Mouse (Mus musculus) heart, embryonic 16.5 days (tissue): ENCODE results near the gene Ndufb3. TPM values are rescaled to one million over a fixed set of nuclear protein-coding genes. Genes with fewer than 3 reads are reported as not detected.
"Not testable (repeated sequence)": the region's sequence is repeated elsewhere in the genome, so short reads cannot be mapped to it uniquely, and the experiment has no call there.

Experiments
- ATAC-seq: fragments of 200-750 bp; cut with Nextera tagmentation; replicated peaks from 2 replicates; pipeline ENCODE4 v1.8.0; 2017; ENCODE audit warnings: moderate number of reproducible peaks; ENCODE audit not compliant: insufficient read depth, low FRiP score; ENCODE audit errors: extremely low read depth
- H3K27ac ChIP-seq: fragments of 300-500 bp; sonication (generic); 2 replicates; pipeline ENCODE4 v1.5.1; 2014; ENCODE audit warnings: mild to moderate bottlenecking, low read length, control low read depth, moderate library complexity
- H3K27me3 ChIP-seq: fragments of 300-500 bp; sonication (generic); 2 replicates; pipeline ENCODE4 v1.6.1; 2014; ENCODE audit warnings: low read length, mixed read lengths; ENCODE audit not compliant: control insufficient read depth, insufficient read depth
- H3K36me3 ChIP-seq: fragments of 300-500 bp; sonication (generic); 2 replicates; pipeline ENCODE4 v1.6.1; 2014; ENCODE audit not compliant: control insufficient read depth, insufficient read depth
- H3K4me1 ChIP-seq: fragments of 300-500 bp; sonication (generic); 2 replicates; pipeline ENCODE4 v1.6.1; 2014; ENCODE audit warnings: low read length, mixed read lengths; ENCODE audit not compliant: control insufficient read depth, insufficient read depth
- H3K4me2 ChIP-seq: fragments of 300-500 bp; sonication (generic); 2 replicates; pipeline ENCODE4 v1.6.1; 2014; ENCODE audit warnings: low read depth, mild to moderate bottlenecking, control low read depth, low read length
- H3K4me3 ChIP-seq: fragments of 300-500 bp; sonication (generic); 2 replicates; pipeline ENCODE4 v1.5.1; 2014; ENCODE audit warnings: mild to moderate bottlenecking, control low read depth, low read length
- H3K9ac ChIP-seq: fragments of 300-500 bp; sonication (generic); 2 replicates; pipeline ENCODE4 v1.6.1; 2014; ENCODE audit warnings: low read length, control low read depth
- H3K9me3 ChIP-seq: fragments of 300-500 bp; sonication (generic); replicated peaks from 2 replicates; pipeline ENCODE4 v1.6.1; 2016; ENCODE audit warnings: low read length; ENCODE audit not compliant: control insufficient read depth
- WGBS: fragments of 180-500 bp; shearing (Covaris S2); extraction: QIAGEN DNeasy Blood & Tissue Kit; methylation state at CpG from one replicate; pipeline ENCODE4 v1.1.7; 2014; 5-methylcytosine and 5-hydroxymethylcytosine counted together
- polyA plus RNA-seq: library from polyadenylated mRNA; unstranded; fragments of >200 nt; fragmentation: Nextera tagmentation; extraction: Ambion mirVana; gene quantifications from 2 replicates; pipeline ENCODE4 v1.2.1, GENCODE M21; 2015

Gene Ndufb3
- polyA plus RNA-seq, 1 experiment from 2014 or later, result 220 TPM

GRCm38 (mm10) chr1:58628847-58629246 lies 42.7 kb downstream of the Ndufb3 start:
- not testable (repeated sequence) for H3K4me2 ChIP-seq, H3K4me3 ChIP-seq, H3K9ac ChIP-seq, H3K36me3 ChIP-seq, H3K27me3 ChIP-seq, H3K4me1 ChIP-seq, ATAC-seq, H3K27ac ChIP-seq, H3K9me3 ChIP-seq
- WGBS, result 64% methylated on average over 1 of the region's 2 CpGs

Other genes starting within 250 kb of the Ndufb3 start
- 183 and 186 TPM in 2 replicates for gene Bzw1, start 193.5 kb upstream of the Ndufb3 start, polyA plus RNA-seq
- 124 and 151 TPM in 2 replicates for gene Clk1, start 162.3 kb upstream of the Ndufb3 start, polyA plus RNA-seq
- gene Nif3l1, start 141.2 kb upstream of the Ndufb3 start, polyA plus RNA-seq, result 24.6 and 25.4 TPM in 2 replicates
- 35.2 and 37.7 TPM in 2 replicates for gene Ppil3, start 140.9 kb upstream of the Ndufb3 start, polyA plus RNA-seq
- 17.8 and 20.4 TPM in 2 replicates for gene Orc2, start 81.3 kb upstream of the Ndufb3 start, polyA plus RNA-seq
- 3.9 and 4.8 TPM in 2 replicates for gene Fam126b, start 61 bp upstream of the Ndufb3 start, polyA plus RNA-seq
- not detected in 2 replicates for gene Als2cr12, start 109.6 kb downstream of the Ndufb3 start, polyA plus RNA-seq
- 39.2 and 42.0 TPM in 2 replicates for gene Cflar, start 125.1 kb downstream of the Ndufb3 start, polyA plus RNA-seq
- 24.6 and 26.0 TPM in 2 replicates for gene Casp8, start 209.0 kb downstream of the Ndufb3 start, polyA plus RNA-seq